Mouse (Mus musculus) erythroblast, embryonic 14.5 days (primary cell): Measurements from ENCODE around the gene Wdr38.

ENCODE experiments used
- GATA1 ChIP-seq: IDR thresholded peaks from 2 replicates; pipeline ENCODE4 v1.6.1; 2012; ENCODE audit warnings: low read length, inconsistent platforms, mixed read lengths
- TAL1 ChIP-seq: IDR thresholded peaks from 3 replicates; pipeline ENCODE4 v1.6.1; 2012; ENCODE audit warnings: low read length, inconsistent platforms, mixed read lengths

DNA sequence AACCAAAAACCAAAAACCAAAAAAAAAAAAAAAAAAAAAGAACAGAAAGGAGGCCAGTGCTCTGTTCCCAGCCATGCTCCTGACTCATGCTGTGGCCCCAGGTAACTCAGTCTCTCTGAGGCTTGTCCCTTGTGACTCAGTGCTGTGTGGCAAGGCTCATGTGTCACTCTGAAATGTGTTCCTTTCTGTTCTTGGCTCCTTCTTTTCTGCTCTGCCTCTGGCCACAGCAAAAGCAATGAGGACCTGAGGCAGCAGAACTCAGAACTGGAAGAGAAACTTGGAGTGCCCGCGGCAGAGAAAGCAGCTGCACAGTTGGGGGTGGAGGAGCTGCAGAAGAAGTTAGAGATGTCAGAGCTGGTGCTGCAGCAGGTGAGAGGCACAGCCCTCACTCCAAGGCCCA, 23.1 kb upstream of the Wdr38 start:
- TF ChIP-seq GATA1 (no peak), TAL1 (no peak)
